Mouse (Mus musculus): ENCODE results near the gene Ranbp6. TPM values are rescaled to one million over a fixed set of nuclear protein-coding genes. Genes with fewer than 3 reads are reported as not detected.

The Ranbp6 gene
- polyA plus RNA-seq, 1 experiment, result 1.7 TPM

- DNase-seq (ENCODE audit: low read depth in 1 of 2, low spot score in 2 of 2), result no peak
- 87% methylated on average over 12 of the region's 12 CpGs for WGBS
- Histone ChIP-seq H3K4me1 (ENCODE audit: control insufficient read depth, insufficient read depth, insufficient read length) (no peaks in the 10 kb centered on the region), H3K27me3 (ENCODE audit: control insufficient read depth, insufficient read depth, low read length) (no peaks in the 10 kb centered on the region), H3K36me3 (ENCODE audit: control insufficient read depth, insufficient read depth, low read length) (no peaks in the 10 kb centered on the region), H3K27ac (ENCODE audit: insufficient read depth, low read length) (no peak overlapping the region), H3K4me3 (ENCODE audit: extremely low read depth, insufficient read depth, insufficient read length) (no peak overlapping the region)
- no peak for TF ChIP-seq CTCF (IDR thresholded peaks at IDR 0.05; ENCODE audit: extremely low read depth, insufficient read depth, insufficient read length, insufficient replicate concordance)
- TF ChIP-seq POLR2A (IDR thresholded peaks at IDR 0.05; ENCODE audit: low read depth, low read length), result no peak
These were observed 31.4 kb upstream of the Ranbp6 start for GRCm38 (mm10) chr19:29844036-29844661.

GRCm38 (mm10) chr19:29843641-29844035 lies 30.9 kb upstream of the Ranbp6 start:
- H3K27ac ChIP-seq (ENCODE audit: insufficient read depth, low read length), result no peak overlapping the region
- no peaks in the 10 kb centered on the region for H3K36me3 ChIP-seq (ENCODE audit: control insufficient read depth, insufficient read depth, low read length)
- 78% methylated on average over 5 of the region's 5 CpGs for WGBS
- H3K27me3 ChIP-seq (ENCODE audit: control insufficient read depth, insufficient read depth, low read length), result no peaks in the 10 kb centered on the region
- DNase-seq (ENCODE audit: low read depth in 1 of 2, low spot score in 2 of 2), result no peak
- H3K4me1 ChIP-seq (ENCODE audit: control insufficient read depth, insufficient read depth, insufficient read length), result no peaks in the 10 kb centered on the region
- H3K4me3 ChIP-seq (ENCODE audit: extremely low read depth, insufficient read depth, insufficient read length), result no peak overlapping the region
- TF ChIP-seq CTCF (IDR thresholded peaks at IDR 0.05; ENCODE audit: extremely low read depth, insufficient read depth, insufficient read length, insufficient replicate concordance) (no peak), POLR2A (IDR thresholded peaks at IDR 0.05; ENCODE audit: low read depth, low read length) (no peak)

GRCm38 (mm10) chr19:29842973-29843372 lies 30.2 kb upstream of the Ranbp6 start:
- WGBS, result 83% methylated on average over 8 of the region's 8 CpGs
- DNase-seq (ENCODE audit: low read depth in 1 of 2, low spot score in 2 of 2), result no peak

DNA sequence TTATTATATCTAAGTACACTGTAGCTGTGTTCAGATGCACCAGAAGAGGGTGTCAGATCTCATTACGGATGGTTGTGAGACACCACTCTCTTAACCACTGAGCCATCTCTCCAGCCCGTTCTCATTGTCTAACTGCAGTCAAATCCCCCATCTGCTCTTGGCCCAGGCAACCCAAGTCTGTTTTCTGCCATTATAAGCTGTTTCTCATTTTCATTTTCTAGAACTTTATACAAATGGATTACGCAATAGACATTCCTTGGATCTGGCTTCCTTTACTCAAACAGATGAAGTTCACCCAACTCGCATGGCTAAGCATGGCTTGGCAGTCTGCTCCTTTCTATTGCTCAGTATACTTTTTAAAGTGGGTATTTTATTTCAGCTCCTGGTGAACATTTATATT lies 27.9 kb upstream of the Ranbp6 start:
- Histone ChIP-seq H3K27me3 (ENCODE audit: control insufficient read depth, insufficient read depth, low read length) (no peaks in the 10 kb centered on the region), H3K4me3 (ENCODE audit: extremely low read depth, insufficient read depth, insufficient read length) (no peak overlapping the region), H3K27ac (ENCODE audit: insufficient read depth, low read length) (no peak overlapping the region), H3K36me3 (ENCODE audit: control insufficient read depth, insufficient read depth, low read length) (no peaks in the 10 kb centered on the region), H3K4me1 (ENCODE audit: control insufficient read depth, insufficient read depth, insufficient read length) (no peaks in the 10 kb centered on the region)
- no peak for DNase-seq (ENCODE audit: low read depth in 1 of 2, low spot score in 2 of 2)
- 84% methylated on average over 4 of the region's 4 CpGs for WGBS
- TF ChIP-seq POLR2A (IDR thresholded peaks at IDR 0.05; ENCODE audit: low read depth, low read length), result no peak
- no peak for TF ChIP-seq CTCF (IDR thresholded peaks at IDR 0.05; ENCODE audit: extremely low read depth, insufficient read depth, insufficient read length, insufficient replicate concordance)

More at GRCm38 (mm10) chr19:29842973-29843372, 30.2 kb upstream of the Ranbp6 start:
- no peak overlapping the region for H3K4me3 ChIP-seq (ENCODE audit: extremely low read depth, insufficient read depth, insufficient read length)
- no peaks in the 10 kb centered on the region for H3K4me1 ChIP-seq (ENCODE audit: control insufficient read depth, insufficient read depth, insufficient read length)
- no peak overlapping the region for H3K27ac ChIP-seq (ENCODE audit: insufficient read depth, low read length)
- H3K36me3 ChIP-seq (ENCODE audit: control insufficient read depth, insufficient read depth, low read length), result no peaks in the 10 kb centered on the region
- TF ChIP-seq CTCF (IDR thresholded peaks at IDR 0.05; ENCODE audit: extremely low read depth, insufficient read depth, insufficient read length, insufficient replicate concordance) (no peak), POLR2A (IDR thresholded peaks at IDR 0.05; ENCODE audit: low read depth, low read length) (no peak)
- no peaks in the 10 kb centered on the region for H3K27me3 ChIP-seq (ENCODE audit: control insufficient read depth, insufficient read depth, low read length)

- no peak for DNase-seq (ENCODE audit: low read depth in 1 of 2, low spot score in 2 of 2)
- no peak overlapping the region for H3K4me3 ChIP-seq (ENCODE audit: extremely low read depth, insufficient read depth, insufficient read length)
- H3K36me3 ChIP-seq (ENCODE audit: control insufficient read depth, insufficient read depth, low read length), result no peaks in the 10 kb centered on the region
- no peak overlapping the region for H3K27ac ChIP-seq (ENCODE audit: insufficient read depth, low read length)
- H3K27me3 ChIP-seq (ENCODE audit: control insufficient read depth, insufficient read depth, low read length), result no peaks in the 10 kb centered on the region
- H3K4me1 ChIP-seq (ENCODE audit: control insufficient read depth, insufficient read depth, insufficient read length), result no peaks in the 10 kb centered on the region
- 80% methylated on average over 3 of the region's 3 CpGs for WGBS
- TF ChIP-seq CTCF (IDR thresholded peaks at IDR 0.05; ENCODE audit: extremely low read depth, insufficient read depth, insufficient read length, insufficient replicate concordance) (no peak), POLR2A (IDR thresholded peaks at IDR 0.05; ENCODE audit: low read depth, low read length) (no peak)
These were observed 25.9 kb upstream of the Ranbp6 start for GRCm38 (mm10) chr19:29838636-29839135.

DNA sequence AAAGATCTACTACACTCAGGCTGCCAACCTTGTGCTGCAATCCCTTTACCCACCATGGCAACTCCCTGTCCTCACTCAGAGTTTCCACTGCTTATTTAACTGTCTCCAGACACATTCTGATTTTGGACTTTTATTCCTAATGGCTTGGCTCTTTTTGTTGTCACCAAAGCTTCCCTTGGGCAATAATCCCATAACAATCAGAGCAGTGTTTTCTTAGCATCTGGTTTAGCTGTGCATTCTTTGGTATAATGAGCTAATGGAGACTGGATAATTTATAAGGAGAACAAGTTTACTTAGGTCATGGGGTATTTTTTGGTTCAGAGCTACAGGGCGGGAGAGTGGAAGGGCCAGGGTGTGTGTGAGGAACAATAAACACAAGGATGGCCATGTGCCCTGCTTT lies 25.4 kb upstream of the Ranbp6 start:
- H3K4me1 ChIP-seq (ENCODE audit: control insufficient read depth, insufficient read depth, insufficient read length), result no peaks in the 10 kb centered on the region
- no peak overlapping the region for H3K4me3 ChIP-seq (ENCODE audit: extremely low read depth, insufficient read depth, insufficient read length)
- TF ChIP-seq POLR2A (IDR thresholded peaks at IDR 0.05; ENCODE audit: low read depth, low read length) (no peak), CTCF (IDR thresholded peaks at IDR 0.05; ENCODE audit: extremely low read depth, insufficient read depth, insufficient read length, insufficient replicate concordance) (no peak)
- WGBS, result 90% methylated on average over 1 of the region's 1 CpGs
- DNase-seq (ENCODE audit: low read depth in 1 of 2, low spot score in 2 of 2), result no peak
- H3K27me3 ChIP-seq (ENCODE audit: control insufficient read depth, insufficient read depth, low read length), result no peaks in the 10 kb centered on the region
- H3K36me3 ChIP-seq (ENCODE audit: control insufficient read depth, insufficient read depth, low read length), result no peaks in the 10 kb centered on the region
- H3K27ac ChIP-seq (ENCODE audit: insufficient read depth, low read length), result no peak overlapping the region

DNA sequence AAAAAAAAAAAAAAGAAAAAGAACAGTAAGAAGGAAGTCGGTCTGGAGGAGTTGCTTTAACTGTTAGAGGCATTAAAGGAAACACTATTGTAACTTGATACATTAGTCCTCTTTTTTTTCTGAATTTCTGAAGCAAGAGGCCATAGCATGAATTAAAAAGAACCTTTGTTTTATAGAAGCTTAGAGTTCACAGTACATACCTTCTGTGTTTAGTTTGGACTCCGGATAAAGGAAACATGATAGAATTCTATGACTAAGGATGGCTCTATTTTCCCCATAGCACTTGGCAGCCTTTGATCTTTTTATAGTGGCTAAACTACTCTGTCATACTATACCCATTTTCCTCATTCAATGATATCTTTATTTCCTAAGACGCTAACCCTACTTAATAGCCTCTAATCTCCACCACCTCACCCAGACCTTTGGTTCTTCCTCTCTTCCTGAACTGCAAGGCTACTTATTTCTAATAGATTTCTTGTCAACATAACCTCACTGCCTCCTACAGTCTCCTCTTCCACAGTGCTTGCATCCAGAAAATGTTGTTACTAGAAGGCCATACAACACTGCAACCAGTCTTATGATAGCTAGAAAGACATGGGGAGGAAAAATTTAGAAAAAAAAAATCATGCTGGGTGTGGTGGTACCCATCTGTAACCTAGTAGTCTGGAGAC lies 22.7 kb upstream of the Ranbp6 start:
- TF ChIP-seq POLR2A (IDR thresholded peaks at IDR 0.05; ENCODE audit: low read depth, low read length), result no peak
- DNase-seq (ENCODE audit: low read depth in 1 of 2, low spot score in 2 of 2), result no peak
- 66% methylated on average over 3 of the region's 3 CpGs for WGBS

More for the DNA sequence above, 22.7 kb upstream of the Ranbp6 start:
- Histone ChIP-seq H3K27me3 (ENCODE audit: control insufficient read depth, insufficient read depth, low read length) (no peaks in the 10 kb centered on the region), H3K4me3 (ENCODE audit: extremely low read depth, insufficient read depth, insufficient read length) (no peak overlapping the region), H3K4me1 (ENCODE audit: control insufficient read depth, insufficient read depth, insufficient read length) (no peaks in the 10 kb centered on the region), H3K27ac (ENCODE audit: insufficient read depth, low read length) (no peak overlapping the region), H3K36me3 (ENCODE audit: control insufficient read depth, insufficient read depth, low read length) (no peaks in the 10 kb centered on the region)

Data from spleen, adult 2 months (tissue).